Mouse (Mus musculus): ENCODE results near the gene Myl4. TPM values are rescaled to one million over a fixed set of nuclear protein-coding genes. Genes with fewer than 3 reads are reported as not detected.

Myl4 gene
- total RNA-seq, 1 experiment, result 9.1 TPM

GRCm38 (mm10) chr11:104592066-104592835 lies 41.8 kb downstream of the Myl4 start:
- no peaks in the 10 kb centered on the region for H3K36me3 ChIP-seq (ENCODE audit: control insufficient read depth, insufficient read depth, low read length, poor library complexity, severe bottlenecking)
- no peak for DNase-seq (ENCODE audit: low read depth, low spot score)

GRCm38 (mm10) chr11:104596365-104596764 lies 45.9 kb downstream of the Myl4 start:
- Histone ChIP-seq H3K9ac (ENCODE audit: insufficient read depth, low read depth, low read length, poor library complexity, severe bottlenecking) (no peak overlapping the region), H3K4me3 (ENCODE audit: insufficient read depth in 1 of 2, low read depth in 1 of 2, low read length in 2 of 2, poor library complexity in 1 of 2, severe bottlenecking in 1 of 2) (no peak overlapping the region), H3K9me3 (ENCODE audit: control insufficient read depth, insufficient read depth, low read depth, low read length) (no peaks in the 10 kb centered on the region), H3K36me3 (ENCODE audit: control insufficient read depth, insufficient read depth, low read length, poor library complexity, severe bottlenecking) (no peaks in the 10 kb centered on the region), H3K4me1 (ENCODE audit: control insufficient read depth in 2 of 2, insufficient read depth in 2 of 2, low read length in 2 of 2, poor library complexity in 1 of 2) (peaks cover 0 to 23% of the 10 kb centered on the region in 2 experiments; a peak in 2 of 4 replicates), H3K27ac (ENCODE audit: insufficient read depth, low read depth, low read length, poor library complexity, severe bottlenecking) (no peak overlapping the region)
- no peak for DNase-seq (ENCODE audit: low read depth, low spot score)
- TF ChIP-seq HCFC1 (IDR thresholded peaks at IDR 0.05; ENCODE audit: borderline replicate concordance, insufficient read depth, low read length) (no peak), ZNF384 (IDR thresholded peaks at IDR 0.05; ENCODE audit: low read depth, low read length) (no peak)
- in situ Hi-C loops (cut with MboI; ENCODE audit: low sequenced_read_pairs in 2 of 2, unreplicated experiment in 2 of 2), result no loop called here

More at GRCm38 (mm10) chr11:104592066-104592835, 41.8 kb downstream of the Myl4 start:
- no peak overlapping the region for H3K9ac ChIP-seq (ENCODE audit: insufficient read depth, low read depth, low read length, poor library complexity, severe bottlenecking)
- no peak for TF ChIP-seq MAFK (IDR thresholded peaks at IDR 0.05; ENCODE audit: insufficient read depth, low read depth, low read length)
- TF ChIP-seq CHD2 (IDR thresholded peaks at IDR 0.05; ENCODE audit: low read depth, low read length), result no peak
- TF ChIP-seq ZNF384 (IDR thresholded peaks at IDR 0.05; ENCODE audit: low read depth, low read length), result no peak
- no peak for TF ChIP-seq ZC3H11A (IDR thresholded peaks at IDR 0.05; ENCODE audit: borderline replicate concordance, low read depth, low read length)
- TF ChIP-seq HCFC1 (IDR thresholded peaks at IDR 0.05; ENCODE audit: borderline replicate concordance, insufficient read depth, low read length), result no peak
- H3K9me3 ChIP-seq (ENCODE audit: control insufficient read depth, insufficient read depth, low read depth, low read length), result no peaks in the 10 kb centered on the region
- peaks cover 0 to 6% of the 10 kb centered on the region in 2 experiments; a peak in 2 of 4 replicates for H3K4me1 ChIP-seq (ENCODE audit: control insufficient read depth in 2 of 2, insufficient read depth in 2 of 2, low read length in 2 of 2, poor library complexity in 1 of 2)
- in situ Hi-C loops (cut with MboI; ENCODE audit: low sequenced_read_pairs in 2 of 2, unreplicated experiment in 2 of 2), result no loop called here
- no peak overlapping the region for H3K27ac ChIP-seq (ENCODE audit: insufficient read depth, low read depth, low read length, poor library complexity, severe bottlenecking)
- no peak overlapping the region for H3K4me3 ChIP-seq (ENCODE audit: insufficient read depth in 1 of 2, low read depth in 1 of 2, low read length in 2 of 2, poor library complexity in 1 of 2, severe bottlenecking in 1 of 2)

GRCm38 (mm10) chr11:104599265-104599945 lies 48.9 kb downstream of the Myl4 start:
- no peak overlapping the region for H3K4me3 ChIP-seq (ENCODE audit: insufficient read depth in 1 of 2, low read depth in 1 of 2, low read length in 2 of 2, poor library complexity in 1 of 2, severe bottlenecking in 1 of 2)
- H3K4me1 ChIP-seq (ENCODE audit: control insufficient read depth in 2 of 2, insufficient read depth in 2 of 2, low read length in 2 of 2, poor library complexity in 1 of 2), result peaks cover 0 to 25% of the 10 kb centered on the region in 2 experiments; a peak in 2 of 4 replicates
- TF ChIP-seq MAFK (IDR thresholded peaks at IDR 0.05; ENCODE audit: insufficient read depth, low read depth, low read length) (no peak), CHD2 (IDR thresholded peaks at IDR 0.05; ENCODE audit: low read depth, low read length) (no peak), ZNF384 (IDR thresholded peaks at IDR 0.05; ENCODE audit: low read depth, low read length) (no peak), HCFC1 (IDR thresholded peaks at IDR 0.05; ENCODE audit: borderline replicate concordance, insufficient read depth, low read length) (no peak), ZC3H11A (IDR thresholded peaks at IDR 0.05; ENCODE audit: borderline replicate concordance, low read depth, low read length) (no peak)
- in situ Hi-C loops (cut with MboI; ENCODE audit: low sequenced_read_pairs in 2 of 2, unreplicated experiment in 2 of 2), result no loop called here
- H3K27ac ChIP-seq (ENCODE audit: insufficient read depth, low read depth, low read length, poor library complexity, severe bottlenecking), result no peak overlapping the region
- no peak overlapping the region for H3K9ac ChIP-seq (ENCODE audit: insufficient read depth, low read depth, low read length, poor library complexity, severe bottlenecking)
- no peaks in the 10 kb centered on the region for H3K9me3 ChIP-seq (ENCODE audit: control insufficient read depth, insufficient read depth, low read depth, low read length)
- no peaks in the 10 kb centered on the region for H3K36me3 ChIP-seq (ENCODE audit: control insufficient read depth, insufficient read depth, low read length, poor library complexity, severe bottlenecking)
- DNase-seq (ENCODE audit: low read depth, low spot score), result no peak

GRCm38 (mm10) chr11:104600675-104601074 lies 50.2 kb downstream of the Myl4 start:
- Histone ChIP-seq H3K9ac (ENCODE audit: insufficient read depth, low read depth, low read length, poor library complexity, severe bottlenecking) (no peak overlapping the region), H3K4me1 (ENCODE audit: control insufficient read depth in 2 of 2, insufficient read depth in 2 of 2, low read length in 2 of 2, poor library complexity in 1 of 2) (peaks cover 0 to 25% of the 10 kb centered on the region in 2 experiments; a peak in 2 of 4 replicates), H3K27ac (ENCODE audit: insufficient read depth, low read depth, low read length, poor library complexity, severe bottlenecking) (no peak overlapping the region), H3K36me3 (ENCODE audit: control insufficient read depth, insufficient read depth, low read length, poor library complexity, severe bottlenecking) (no peaks in the 10 kb centered on the region), H3K4me3 (ENCODE audit: insufficient read depth in 1 of 2, low read depth in 1 of 2, low read length in 2 of 2, poor library complexity in 1 of 2, severe bottlenecking in 1 of 2) (no peak overlapping the region), H3K9me3 (ENCODE audit: control insufficient read depth, insufficient read depth, low read depth, low read length) (no peaks in the 10 kb centered on the region)
- TF ChIP-seq HCFC1 (IDR thresholded peaks at IDR 0.05; ENCODE audit: borderline replicate concordance, insufficient read depth, low read length) (no peak), MAFK (IDR thresholded peaks at IDR 0.05; ENCODE audit: insufficient read depth, low read depth, low read length) (no peak), ZNF384 (IDR thresholded peaks at IDR 0.05; ENCODE audit: low read depth, low read length) (no peak), ZC3H11A (IDR thresholded peaks at IDR 0.05; ENCODE audit: borderline replicate concordance, low read depth, low read length) (no peak), CHD2 (IDR thresholded peaks at IDR 0.05; ENCODE audit: low read depth, low read length) (no peak)
- in situ Hi-C loops (cut with MboI; ENCODE audit: low sequenced_read_pairs in 2 of 2, unreplicated experiment in 2 of 2), result no loop called here
- peak; percentile 60 for DNase-seq (ENCODE audit: low read depth, low spot score)
